Mouse (Mus musculus) kidney, postnatal 10 days (tissue): Measurements from ENCODE around the gene Farsa.
A peak's percentile ranks its signal among the peaks of the same experiment; 100 is the strongest.

Experiments
- DNase-seq: peaks from one replicate; pipeline ENCODE4 v3.0.0; 2021; ENCODE audit warnings: mixed read lengths

Gene Farsa

DNA sequence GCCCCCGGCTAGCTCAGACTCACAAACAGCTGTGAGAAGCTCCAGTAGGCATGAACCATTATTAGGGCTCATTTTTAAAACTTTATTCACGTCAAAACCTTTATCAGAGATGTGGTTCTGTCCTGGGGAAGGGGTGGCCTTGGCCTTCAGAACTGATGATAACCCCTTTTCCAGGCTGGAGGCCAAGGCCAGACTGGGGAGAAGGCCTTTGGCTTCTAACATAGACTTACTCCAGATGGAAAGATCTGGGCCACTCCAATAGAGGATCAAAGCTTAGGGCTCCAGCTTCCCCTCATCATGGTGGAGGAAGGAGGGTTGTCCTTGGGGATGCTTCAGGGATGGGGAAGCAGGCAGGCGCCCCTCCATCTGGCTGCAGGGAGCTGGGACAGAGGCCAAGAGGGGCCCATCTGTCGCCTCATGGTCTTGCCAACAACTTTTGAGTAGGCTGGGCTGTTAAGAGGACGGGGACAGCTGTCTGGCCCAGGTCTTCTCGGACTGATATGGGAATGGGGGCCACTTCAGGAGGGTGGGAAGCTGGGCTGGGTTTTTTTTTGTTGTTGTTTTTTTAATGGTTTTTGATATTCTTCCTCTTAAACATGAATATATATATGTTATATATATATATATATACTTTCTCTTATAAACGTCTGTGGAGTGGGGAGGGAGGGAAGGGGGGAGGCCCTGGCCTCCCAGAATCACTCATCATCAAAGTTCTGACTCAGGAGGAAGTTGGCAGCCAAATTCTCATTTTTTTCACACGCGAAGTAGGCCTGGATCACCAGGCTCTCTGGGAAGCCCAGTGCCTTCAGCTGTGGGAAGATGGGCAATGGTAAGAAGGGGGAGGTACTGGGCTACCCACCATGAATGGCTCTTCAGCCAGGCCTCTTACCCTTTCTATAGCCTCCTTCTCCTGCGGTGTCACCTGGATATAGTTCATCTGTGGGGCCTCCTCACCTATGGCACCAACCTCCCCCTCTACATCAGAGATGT lies 21.6 kb upstream of the Farsa start:
- peak; percentile 71 for DNase-seq

DNA sequence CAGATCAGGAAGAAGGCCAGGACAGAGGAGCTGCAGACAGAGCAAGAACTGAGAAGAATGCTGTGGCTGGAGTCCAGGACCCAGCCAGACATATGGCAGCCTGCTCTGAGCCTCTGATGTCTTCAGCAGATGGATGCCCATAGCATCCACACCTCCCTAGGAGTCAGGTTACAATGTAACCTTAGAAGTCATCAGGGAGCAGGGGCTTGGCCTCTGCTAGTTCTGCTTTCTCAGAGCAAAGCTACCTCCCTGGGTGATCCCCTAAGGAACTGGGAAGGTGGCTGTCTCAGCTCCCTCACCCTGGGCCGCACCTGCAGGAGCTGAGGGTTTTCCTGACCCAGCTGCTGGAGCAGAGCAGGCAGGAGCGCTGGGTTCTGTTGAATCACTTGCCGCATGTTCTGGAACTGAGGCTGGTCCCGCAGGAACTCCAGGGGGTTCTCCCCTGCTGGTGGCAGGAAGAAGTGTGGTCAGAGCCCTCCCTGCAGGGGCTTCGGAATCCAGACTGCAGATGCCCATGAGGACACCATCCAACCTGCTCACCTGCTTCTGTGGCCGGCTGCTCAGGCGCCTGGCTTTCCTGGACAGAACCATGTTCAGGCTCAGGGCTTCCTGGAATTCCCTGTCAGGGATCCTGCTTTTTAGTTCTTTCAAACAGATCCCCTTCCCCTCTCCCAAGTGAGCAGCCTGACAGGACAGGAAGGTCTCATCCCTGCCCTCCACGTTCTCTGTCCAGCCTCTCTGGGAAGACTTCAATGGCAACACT lies 19.5 kb upstream of the Farsa start:
- DNase-seq = no peak

DNA sequence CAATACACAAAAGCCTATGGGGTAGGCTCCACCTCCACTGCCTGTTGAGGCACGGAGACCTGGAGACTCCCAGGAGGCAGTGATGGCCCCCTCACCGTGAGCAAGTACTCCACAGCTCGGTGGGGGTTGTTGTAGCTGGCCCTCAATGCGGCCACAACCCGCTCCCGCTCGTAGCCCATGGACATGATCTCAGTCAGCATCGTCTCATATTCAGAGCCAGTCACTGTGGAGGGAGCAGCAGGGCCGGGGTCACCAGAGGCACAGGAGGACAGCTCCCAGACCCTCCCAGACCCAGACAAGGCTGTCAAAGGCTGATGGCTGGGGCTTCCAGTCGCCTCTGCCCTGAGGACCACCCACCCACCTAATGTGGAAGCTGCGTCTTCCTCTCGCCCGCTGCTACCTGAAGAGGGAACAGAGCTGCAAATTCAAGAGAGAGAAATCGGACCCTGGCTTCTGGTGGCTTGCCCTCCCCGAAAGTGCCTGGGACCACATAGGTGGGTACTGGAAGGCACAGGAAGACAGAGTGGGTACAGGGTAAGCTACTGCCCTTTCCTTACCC lies 18.8 kb upstream of the Farsa start:
- DNase-seq = no peak

DNA sequence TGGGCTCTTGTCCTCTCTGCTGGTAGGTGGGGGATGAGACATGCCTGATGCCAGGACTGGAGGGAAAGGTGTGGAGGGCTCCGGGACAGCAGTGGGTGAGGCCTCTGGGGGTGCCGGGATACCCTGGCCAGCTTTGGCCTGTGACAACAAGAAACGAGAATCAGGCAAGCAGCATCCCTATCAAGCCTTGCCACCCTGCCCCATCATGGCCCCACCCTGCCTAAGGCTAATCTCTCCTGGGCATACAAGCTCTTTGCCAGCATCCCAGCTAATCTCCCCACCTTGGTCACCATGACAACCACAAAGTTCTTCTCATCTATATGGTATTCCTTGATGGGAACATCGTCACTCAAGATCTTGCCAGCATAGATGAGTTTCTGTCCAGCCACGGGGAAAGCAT lies 18.3 kb upstream of the Farsa start:
- DNase-seq = no peak

DNA sequence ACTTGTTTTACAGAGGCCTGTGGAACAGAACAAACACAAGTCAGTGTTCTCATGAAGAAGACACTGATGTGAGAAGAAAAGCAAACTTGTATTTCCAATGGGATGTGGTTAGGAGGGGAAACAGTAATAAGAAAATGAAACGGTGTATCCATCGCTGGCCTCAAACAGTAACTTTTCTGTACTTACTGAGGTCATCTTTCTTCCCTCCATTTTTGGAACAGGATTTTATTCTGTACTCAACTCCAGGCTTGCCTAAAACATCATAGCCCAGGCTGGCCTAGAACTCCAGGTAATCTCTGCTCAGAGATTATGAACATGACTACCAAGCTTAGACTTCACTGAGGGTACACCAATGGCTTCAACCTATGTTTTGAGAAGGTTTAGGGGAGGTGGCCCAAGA lies 17.4 kb upstream of the Farsa start:
- no peak for DNase-seq

DNA sequence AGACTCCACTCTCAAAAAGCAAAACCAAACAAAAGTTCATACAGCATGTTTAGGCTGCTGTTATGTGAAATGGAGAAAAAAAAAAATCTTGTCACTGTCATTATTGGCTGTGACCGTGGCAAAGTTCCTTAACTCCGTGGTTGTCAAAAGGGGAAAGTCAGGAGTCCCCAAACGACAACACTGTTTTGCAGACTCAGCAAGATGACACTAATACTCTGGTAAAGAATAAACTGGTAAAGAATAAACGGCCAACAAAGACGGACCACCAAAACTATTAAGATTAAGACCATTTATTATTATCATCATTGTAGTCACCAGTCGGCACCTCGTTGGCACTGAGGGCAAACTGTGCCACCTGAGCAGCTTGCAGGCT lies 16.9 kb upstream of the Farsa start:
- DNase-seq = no peak

DNA sequence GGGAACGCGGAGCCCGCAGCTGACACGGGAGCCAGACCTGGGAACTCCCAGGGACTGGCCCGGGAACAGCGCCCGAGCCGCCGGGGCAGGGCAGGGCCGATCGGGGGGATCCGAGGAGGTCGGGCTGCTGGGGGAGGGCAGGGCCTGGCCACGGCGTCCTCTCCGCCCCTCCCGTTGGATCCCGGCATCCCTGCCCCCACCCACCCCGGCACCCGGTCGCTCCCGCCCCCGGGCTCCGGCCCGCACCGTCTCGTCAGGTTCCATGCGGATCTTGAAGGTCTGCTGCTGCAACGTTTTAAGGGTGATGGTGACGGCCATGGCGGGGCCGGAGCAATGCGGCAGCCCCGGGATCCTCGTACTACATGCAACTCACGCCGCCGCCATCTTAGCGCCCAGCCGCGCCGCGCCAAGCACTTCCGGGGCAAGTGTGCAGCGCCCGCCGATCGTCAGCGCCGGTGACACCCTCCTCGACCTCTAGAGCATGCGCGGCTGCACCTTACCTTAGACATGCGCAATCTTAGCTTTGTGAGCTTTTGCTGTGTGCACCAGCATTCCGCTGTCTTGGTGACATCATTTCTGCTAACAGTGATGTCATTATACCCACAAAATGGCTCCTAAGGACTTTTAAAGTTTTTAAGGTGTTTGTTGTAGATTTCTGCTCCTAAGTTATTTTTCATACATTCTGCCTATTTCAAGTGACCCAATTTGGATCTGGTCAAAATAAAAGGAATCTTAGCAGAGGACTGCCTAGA lies 16.4 kb upstream of the Farsa start, which contains the start of gene Rad23a:
TSS of gene Rad23a (minus strand) at position 418 of the 752 bp plus-strand sequence.
- DNase-seq = peak; percentile 94

DNA sequence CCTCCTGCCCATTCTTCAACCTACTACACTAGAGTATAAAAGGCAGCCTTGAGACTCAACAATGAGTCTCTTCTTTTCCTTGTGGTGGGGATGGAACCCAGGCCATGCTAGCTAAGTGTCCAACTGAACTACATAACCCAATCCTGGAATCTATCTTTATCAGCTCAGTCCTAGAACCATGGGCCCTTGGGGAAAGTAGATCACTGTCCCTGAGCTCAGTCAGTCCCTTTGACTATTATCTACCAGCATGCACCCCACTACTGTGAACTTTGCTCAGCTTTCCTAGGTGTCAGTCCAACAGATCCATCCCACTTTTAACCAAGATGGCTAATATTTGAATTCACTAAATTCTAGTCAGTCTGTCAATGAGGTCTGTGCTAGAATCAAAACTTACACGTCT lies 15.3 kb upstream of the Farsa start:
- DNase-seq = no peak

DNA sequence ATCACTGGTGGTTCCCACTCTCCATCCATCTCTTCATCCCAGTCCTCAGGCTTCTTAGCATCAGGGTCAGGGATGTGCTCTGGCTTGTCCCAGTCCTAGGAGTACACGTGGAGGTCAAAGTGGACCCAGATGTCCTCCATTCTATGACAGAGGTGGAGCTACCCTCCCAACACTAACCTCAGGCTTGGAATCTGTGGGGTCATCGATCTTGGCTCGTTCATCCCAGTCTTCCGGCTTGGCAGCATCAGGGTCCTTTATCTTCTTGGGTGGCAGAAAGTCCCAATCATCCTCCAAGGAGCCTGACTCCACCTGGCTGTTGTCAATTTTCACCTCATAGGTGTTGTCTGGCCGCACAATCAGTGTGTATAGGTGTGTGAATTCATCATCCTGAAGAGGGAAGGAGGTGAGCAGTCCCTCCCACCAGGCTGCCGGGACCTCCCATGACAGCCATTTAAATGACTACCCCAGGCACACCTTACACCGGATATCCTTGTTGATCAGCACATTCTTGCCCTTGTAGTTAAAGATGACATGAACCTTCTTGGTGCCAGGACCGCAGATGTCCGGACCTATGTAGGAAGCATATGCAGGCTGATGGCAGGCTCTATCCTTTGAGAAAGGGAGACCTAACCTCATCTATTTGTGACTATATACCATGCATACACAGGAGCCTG lies 12.3 kb upstream of the Farsa start:
- no peak for DNase-seq

DNA sequence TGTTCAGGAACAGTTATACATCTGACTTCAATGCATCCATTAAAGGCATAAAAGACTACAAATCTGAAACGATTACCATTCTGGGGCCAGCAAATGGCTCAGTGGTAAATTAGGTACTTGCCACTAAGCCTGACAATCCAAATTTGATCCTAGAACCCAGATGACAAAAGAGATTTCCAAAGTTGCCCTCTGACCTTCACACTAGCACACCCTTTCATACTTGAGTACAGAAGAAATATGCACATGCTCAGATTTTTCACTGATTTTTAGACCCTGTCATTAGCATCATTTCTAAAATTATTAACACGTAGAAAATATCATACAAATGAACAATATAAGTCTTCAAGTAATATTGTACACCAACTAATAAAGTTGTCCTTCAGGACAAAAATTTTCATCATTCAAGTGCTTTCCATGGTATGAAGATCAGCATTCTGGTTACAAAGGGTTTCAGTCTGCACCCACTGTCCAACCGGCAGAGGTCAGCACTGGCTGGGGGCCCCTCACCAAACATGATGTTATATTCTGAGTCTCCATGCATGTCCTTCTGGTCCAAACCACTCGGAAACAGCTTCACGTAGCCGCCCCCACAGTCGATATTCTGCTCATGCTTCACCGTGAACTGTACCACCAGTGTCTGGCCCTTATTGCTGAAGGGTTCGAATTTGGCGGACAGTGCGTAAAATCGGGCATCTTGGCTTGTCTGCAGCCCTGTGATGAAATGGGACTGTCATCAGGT lies 11.3 kb upstream of the Farsa start:
- peak; percentile 74 for DNase-seq

DNA sequence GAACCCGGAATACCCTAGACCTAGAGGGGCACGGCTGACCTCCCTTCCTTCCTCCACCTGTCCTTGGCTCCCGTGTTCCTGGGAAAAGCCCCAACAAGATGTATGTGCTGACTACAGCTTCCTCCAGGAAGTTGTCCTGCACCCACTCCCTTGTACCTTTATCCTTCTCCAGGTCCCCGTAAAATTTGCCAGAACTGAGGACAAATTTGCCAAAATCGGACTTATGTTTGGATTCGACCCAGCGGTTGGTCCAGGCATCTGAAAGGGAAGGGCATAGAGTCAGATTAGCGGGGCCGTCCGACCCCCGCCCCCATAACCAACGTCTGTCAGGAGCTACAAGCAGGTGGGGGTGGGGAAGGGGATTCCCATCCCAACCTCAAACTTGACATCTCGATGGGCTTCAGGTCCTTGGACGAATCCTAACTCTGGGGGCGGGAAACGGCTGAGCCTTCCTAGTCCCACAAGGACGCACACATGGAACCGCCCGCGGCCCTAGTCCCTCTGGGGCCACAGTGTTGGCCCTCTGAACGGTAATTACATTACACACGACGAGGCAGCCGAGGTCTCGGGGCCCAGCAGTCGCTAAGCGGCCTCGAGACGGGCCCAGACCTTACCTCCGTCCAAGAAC lies 10.6 kb upstream of the Farsa start:
- DNase-seq = no peak

DNA sequence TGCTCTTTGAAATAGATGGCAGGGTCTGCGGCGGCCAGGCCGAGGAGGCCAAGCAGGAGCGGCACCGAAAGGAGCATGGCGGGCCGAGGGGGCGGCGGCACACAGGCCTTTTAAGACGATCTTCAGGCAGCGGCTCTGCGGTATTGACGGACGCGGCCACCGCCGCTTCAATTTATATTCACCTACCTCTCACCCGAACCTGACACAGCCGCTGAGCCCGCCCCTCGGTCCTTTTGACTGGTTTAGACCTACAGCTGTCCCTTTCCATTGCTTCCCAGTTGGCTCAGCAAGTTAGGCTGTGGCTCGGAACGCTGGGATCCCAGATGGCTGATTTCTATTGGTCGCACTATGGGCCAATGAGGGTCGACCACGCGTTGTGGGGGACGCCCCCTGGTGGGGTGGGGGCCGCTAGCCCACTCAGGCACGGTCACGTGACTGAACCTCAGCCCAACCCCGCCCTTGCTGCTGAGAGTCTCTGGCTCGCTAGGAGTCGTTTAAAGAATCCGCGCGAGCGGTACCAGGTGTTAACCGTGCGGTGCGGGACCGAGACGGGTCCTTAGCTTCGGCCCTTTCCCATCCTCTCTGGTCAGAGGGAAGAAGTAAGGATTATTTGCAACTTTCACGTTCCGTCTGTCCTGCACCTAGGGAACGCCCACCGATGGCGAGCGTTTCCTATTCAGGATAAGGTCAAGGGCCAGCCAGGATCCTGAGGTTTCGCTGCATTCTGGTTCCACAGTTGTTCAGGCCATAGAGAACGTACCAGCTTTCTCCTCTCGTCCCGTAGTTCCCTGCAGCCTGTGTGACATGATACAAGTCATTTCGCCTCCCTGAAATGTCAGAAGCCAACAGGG lies 9.8 kb upstream of the Farsa start, which contains the start of gene Calr:
TSS of gene Calr (minus strand) at position 213 of the 851 bp plus-strand sequence.
- peak; percentile 99 for DNase-seq

DNA sequence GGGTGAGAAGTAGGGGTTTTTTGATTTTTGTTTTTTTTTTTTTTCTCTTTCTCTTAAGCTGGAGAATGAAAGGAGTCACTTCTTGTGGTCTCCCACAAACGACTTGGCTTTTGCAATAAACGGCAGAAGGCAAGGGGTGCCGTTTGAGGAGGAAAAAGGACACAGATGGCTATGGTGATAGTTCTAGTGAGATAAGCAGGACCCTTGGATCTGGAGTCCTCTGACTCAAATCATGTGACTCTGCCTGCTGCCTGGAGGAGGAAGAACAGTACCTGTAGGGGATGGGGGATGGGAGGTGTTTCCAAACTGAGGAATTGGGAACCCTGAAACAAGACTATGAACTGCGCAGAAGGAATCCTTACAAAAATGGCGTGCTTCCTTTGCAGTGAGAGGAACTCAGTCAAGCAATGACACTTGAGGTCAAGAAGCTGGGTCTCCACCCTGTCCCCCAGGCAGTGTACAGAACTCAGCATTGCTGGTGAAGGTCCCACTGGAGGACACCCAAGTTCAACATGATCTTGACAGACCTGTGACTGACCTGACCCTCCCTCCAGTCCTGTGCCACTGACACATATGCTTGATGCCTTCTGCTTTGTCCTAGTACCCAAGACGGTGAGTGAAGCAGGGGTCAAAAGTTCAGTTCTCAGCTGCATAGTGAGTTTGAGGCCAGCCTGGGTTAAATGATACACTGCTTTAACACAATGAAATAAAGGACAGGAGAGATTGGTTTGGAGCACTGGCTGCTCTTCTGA lies 8.9 kb upstream of the Farsa start:
- DNase-seq = no peak

DNA sequence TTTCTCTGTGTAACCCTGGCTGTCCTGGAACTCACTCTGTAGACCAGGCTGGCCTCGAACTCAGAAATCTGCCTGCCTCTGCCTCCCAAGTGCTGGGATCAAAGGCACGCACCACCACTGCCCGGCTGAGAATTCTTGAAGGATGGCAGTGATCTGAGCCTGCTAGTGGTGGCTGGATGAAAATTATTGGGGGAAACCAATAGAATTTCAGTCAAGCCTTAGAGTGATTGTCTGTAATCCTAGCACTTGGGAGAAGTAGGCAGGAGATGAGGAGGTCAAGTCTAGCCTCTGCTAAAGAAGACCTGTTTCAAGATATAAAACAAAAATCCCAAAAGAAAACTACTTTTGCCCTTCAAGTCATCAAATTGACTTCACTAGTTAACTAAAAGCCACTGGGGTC lies 355 bp upstream of the Farsa start:
- no peak for DNase-seq

DNA sequence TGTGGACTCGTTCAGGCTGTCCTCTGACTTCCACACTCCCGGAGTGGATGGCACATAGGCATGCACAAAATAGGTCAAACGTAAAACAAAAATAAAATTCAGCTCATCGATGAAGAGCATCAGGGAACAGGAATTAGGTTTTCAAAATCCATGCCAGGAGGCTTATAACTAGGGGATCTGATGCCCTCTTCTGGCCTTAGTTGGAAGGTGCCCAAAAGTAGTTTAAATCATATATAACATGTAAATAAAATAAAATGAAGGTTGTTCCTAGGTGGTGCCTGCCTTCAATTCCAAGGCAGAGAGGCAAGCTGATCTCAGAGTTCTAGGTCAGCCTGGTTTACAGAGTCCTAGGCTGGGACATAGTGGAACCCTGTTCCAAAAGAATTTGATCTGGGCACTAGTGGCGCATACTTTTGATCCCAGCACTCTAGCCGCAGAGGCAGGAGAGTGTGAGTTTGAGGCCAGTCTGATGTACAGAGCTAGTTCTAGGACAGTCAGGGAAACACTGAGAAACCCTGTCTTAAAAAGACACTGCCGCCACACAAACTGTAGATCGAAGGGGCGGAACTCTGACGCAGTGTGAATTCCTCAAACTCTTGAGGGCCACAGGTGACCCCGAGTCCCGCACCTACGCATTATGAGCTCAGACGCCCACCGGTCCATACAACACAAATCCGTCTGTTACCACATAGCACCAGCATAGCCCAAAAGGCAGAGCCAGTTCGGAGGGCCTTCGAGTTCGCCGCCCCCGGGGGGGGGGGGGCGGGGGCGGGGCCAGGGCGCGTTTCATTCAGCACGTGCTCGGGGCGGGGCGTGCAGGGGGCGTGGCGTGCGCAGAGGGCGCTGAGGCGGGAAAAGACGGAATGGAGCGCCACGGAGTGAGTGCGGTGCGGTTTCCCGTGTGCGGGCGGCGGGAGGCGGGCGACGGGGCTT lies 14.9 kb downstream of the Farsa start, which contains the start of gene Syce2:
TSS of gene Syce2 (plus strand) at position 736 of the 933 bp plus-strand sequence.
- peak; percentile 92 for DNase-seq

DNA sequence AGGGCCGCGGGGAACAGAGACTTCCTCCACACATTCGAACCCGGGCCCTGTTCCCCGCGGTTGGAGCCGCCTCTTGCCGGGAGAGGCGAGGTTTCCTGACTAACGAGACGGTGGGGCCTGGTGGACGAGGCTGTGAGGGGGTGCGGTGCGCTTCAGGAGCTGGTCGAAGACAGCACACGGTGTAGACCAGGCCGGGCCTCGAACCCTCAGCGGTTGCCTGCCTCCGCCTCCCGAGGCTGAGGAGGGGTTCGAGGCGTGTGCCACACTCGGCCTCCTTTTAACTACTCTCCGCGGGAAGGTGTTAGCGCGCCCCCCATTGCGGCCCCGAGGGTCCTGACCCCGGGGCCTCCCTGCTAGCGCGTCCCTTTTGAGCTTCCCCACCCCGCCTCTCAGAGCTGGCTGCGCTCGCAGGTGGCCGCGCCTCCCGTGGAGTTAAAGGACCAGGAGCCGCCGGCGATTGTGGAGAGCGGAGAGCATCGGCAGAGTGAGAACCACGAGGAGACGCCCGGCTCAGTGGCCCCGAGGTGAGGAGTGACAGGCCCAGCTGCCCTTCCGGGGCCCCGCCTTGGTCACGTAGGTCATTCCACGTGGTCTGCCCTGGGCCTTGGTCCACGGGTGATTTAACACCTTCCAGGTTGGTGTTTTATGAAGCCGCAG lies 15.6 kb downstream of the Farsa start:
- DNase-seq = peak; percentile 63

DNA sequence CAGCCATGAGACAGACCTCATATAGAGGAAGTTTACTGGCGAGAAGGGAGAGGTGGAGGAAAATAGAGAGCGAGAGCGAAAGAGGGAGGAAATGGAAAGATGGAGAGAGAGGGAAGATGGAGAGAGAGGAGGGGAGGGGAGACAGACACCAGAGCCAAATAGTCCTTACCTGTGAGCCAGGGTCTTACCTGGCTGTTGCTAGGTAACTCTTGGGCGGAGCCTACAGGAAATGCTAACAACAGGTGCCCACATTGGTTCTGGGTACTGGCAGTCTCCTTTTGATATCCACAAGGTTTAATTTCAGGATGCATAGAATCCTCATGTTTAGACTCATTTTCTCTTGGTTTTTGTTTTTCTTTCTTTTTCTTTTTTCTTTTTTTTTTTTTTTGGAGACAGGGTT lies 16.2 kb downstream of the Farsa start:
- DNase-seq = no peak
